Mouse (Mus musculus) forelimb bud, embryonic 11.5 days (tissue): ENCODE results near the gene Fyttd1.

ENCODE experiments used
- DNase-seq: peaks from one replicate; pipeline ENCODE4 v3.0.0-alpha.2; 2012; ENCODE audit warnings: low read depth, low spot score

The Fyttd1 gene

DNA sequence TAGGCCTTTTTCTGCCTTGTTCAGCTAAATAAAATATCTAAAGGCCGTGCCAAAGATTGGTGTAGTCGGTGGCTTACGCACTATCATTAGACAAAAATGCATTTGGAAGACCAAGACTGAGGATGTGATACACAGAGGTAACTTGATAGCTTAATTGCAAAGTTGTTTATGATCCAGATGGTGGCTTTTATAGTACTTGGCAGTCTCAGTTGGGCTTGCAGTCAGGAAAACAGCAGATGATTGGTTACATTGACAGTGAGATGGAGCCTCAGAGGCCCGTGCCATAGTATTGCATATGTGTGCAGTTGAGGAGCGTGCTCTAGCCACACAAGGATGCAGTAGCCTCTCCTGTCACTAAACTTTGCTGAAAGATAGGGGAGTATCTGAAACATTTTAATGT is 65.4 kb downstream of the Fyttd1 start:
- peak; percentile 37 for DNase-seq

DNA sequence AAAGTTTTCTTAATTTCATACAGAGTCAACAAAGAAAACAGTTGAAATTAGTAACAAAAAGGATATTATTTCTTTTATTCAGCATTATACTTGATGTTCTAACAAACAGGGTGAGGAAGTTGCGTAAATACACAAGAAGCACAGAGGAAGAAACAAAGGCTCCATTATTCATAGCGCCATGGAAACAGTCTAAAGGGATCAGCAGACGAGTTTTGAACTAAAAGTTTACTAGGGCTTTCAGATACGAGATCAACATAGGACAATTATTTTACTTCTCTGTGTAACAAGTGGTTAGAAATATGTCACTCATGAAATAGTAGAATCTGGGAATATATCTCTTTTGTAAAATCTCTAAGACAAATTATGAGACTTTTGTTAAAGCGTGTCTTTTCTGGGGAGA is 68.1 kb downstream of the Fyttd1 start:
- no peak for DNase-seq

DNA sequence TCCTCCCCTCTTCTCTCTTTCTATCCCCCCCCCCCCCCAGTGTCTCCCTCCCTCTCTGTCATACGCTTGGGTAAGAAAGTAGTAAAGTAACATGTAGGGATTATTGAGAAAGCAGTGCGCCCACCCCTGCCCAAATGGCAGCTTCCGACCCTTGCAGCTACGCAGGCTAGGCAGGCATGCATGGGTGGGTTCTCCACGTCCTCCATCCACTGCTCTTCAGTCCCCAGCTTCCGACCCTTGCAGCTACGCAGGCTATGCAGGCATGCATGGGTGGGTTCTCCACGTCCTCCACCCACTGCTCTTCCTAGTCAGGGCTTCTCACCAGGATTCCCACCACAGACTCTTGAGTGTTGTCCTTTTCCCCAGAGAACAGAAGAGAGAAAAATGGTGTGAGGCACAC is 70.7 kb downstream of the Fyttd1 start:
- no peak for DNase-seq

DNA sequence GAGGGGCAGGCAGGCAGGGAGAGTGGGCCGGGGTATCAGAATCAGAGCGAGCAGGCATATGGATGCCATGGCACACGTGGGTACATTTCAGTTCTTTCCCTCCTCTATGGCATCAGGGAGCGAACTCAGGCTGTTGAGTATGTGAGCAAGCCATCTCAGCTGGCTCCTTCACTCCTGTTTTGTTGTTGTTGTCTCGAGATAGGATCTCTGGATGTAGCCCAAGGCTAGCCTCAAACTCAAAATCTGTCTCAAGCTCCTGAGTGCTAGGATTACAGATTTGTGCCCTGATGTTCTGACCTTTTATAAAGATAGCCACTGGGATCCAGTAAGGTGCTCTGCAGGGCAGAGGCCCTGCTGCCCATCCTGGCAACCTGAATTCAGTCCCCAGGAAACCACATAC is 71.4 kb downstream of the Fyttd1 start:
- no peak for DNase-seq

DNA sequence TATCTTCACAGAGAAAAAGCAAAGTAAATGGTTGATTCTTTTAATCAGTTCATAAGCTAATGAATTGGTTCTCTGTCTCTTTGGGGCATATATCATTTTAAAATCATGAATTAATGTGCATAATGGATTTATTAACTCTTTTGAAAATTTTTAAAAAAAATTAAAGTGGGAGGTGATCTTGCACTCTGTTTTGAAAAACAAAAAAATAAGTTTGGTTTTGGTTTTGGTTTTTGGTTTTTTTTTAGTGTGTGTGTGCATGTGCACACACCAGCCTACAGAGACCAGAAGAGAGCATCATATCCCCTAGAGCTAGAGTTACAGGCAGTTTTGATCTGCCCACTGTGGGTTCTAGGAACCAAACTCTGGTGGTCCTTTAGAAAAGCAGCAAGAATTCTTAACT is 72.0 kb downstream of the Fyttd1 start:
- DNase-seq: no peak

DNA sequence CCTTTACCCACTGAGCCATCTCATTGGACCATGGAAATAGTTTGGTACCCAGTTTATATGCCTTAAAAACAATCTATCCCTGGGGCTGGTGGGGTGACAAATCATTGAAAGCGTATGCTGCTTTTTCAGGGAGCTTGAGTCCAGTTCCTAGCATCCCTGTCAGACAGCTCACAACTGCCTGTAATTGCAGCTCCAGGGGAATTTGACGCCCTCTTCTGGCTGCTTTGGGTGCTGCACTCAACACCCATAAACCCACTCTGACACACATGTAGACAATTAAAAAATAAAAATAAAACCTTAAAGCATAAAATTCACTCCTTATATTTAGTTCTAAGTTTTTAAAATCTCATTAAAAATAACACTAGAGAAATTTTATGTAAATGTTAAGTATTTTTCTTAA is 73.8 kb downstream of the Fyttd1 start:
- DNase-seq: no peak

DNA sequence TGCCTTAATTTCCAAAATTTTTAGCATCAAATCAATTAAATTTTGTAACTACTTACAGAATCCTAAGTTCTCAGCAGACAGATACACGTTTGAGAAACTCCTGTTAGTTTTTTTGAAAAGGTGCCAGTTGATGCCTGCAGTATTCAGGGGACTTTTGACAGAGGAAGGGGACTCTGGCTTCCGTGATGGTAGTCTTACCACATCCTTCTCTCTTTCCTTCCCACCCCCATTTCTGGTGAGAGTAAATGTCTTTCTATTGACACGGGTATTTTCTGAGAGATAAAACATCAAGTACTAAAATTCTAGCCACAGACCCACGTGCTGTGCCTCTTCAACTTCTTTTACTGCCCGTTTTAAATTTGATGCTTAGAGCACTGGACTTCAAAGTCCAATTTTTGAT is 76.5 kb downstream of the Fyttd1 start:
- DNase-seq: no peak

DNA sequence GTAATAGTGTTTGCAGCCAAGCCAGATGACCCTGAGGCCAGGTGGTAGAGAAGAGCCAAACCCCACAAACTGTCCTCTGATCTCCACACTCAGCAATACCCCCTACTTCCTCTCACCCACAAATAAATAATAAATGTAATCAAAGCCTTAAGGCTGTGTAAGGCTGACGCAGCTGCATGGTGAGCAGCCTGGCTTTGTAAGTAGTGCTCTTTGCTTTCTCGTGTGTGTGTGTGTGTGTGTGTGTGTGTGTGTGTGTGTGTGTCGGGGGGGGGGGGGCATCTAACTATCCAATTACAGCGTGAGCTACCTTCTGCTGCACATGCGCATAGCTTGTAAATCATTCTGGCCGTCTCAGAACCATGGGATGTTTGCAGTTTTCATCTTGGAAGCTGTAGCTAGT is 77.0 kb downstream of the Fyttd1 start:
- no peak for DNase-seq

DNA sequence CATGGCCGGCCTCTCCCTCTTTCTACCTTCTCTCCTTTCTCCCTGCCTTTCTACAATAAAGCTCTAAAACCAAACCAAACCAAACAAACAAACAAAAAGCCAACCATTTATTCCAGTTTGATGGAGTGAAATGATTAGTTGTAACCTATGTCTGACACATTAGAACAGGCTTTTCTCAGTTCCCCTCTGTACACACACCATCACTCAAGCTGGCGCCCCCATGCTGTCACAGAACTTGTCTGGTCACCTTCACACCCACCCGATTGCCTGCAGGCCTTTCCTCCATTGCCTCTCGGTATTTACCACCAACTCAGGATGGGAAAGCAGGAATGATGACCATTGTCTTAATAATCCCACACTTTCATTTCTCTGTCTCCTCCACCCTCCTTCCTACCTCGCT is 79.6 kb downstream of the Fyttd1 start:
- DNase-seq: no peak
